Mouse (Mus musculus): ENCODE data around the gene Zfp512b.

- TF ChIP-seq POLR2A (IDR thresholded peaks at IDR 0.05; ENCODE audit: extremely low read depth, insufficient read depth, low read length) = no peak
- no peak for TF ChIP-seq CTCF (IDR thresholded peaks at IDR 0.05; ENCODE audit: extremely low read depth, insufficient read depth, low read length)
These were observed 9.8 kb upstream of the Zfp512b start for GRCm38 (mm10) chr2:181602367-181602766.
